Mouse (Mus musculus): Measurements from ENCODE around the gene Sf3a2.

The Sf3a2 gene

GRCm38 (mm10) chr10:80798150-80799006 lies at the start of gene Sf3a2, which contains the start of gene Plekhj1:
Sf3a2 (plus strand) TSS chr10:80798198.
Plekhj1 (minus strand) TSS chr10:80798626.
- WGBS, result under 1% methylated on average over 104 of the region's 104 CpGs

- WGBS, result 23% methylated on average over 6 of the region's 6 CpGs
Measured at GRCm38 (mm10) chr10:80748609-80749008, 49.4 kb upstream of the Sf3a2 start.

- WGBS, result 5% methylated on average over 16 of the region's 16 CpGs
Measured at GRCm38 (mm10) chr10:80751188-80751832, 46.7 kb upstream of the Sf3a2 start.

- 6% methylated on average over 6 of the region's 6 CpGs for WGBS
Measured at GRCm38 (mm10) chr10:80752079-80752625, 45.8 kb upstream of the Sf3a2 start.

GRCm38 (mm10) chr10:80754594-80755290 lies 43.3 kb upstream of the Sf3a2 start, which contains the start of gene Dot1l:
Dot1l (plus strand) TSS chr10:80755206.
- WGBS, result 2% methylated on average over 49 of the region's 57 CpGs

- WGBS, result under 1% methylated on average over 72 of the region's 75 CpGs
Measured at GRCm38 (mm10) chr10:80755291-80756015, 42.5 kb upstream of the Sf3a2 start.

GRCm38 (mm10) chr10:80756099-80756498 lies 41.9 kb upstream of the Sf3a2 start:
- 16% methylated on average over 3 of the region's 3 CpGs for WGBS

- WGBS, result 21% methylated on average over 2 of the region's 2 CpGs
Measured at GRCm38 (mm10) chr10:80756509-80756908, 41.5 kb upstream of the Sf3a2 start.

GRCm38 (mm10) chr10:80756967-80757366 lies 41.0 kb upstream of the Sf3a2 start:
- 17% methylated on average over 4 of the region's 4 CpGs for WGBS

- WGBS, result 26% methylated on average over 5 of the region's 5 CpGs
Measured at GRCm38 (mm10) chr10:80757717-80758116, 40.3 kb upstream of the Sf3a2 start.

GRCm38 (mm10) chr10:80758651-80759050 lies 39.3 kb upstream of the Sf3a2 start:
- WGBS, result 42% methylated on average over 7 of the region's 7 CpGs

GRCm38 (mm10) chr10:80760596-80761524 lies 37.1 kb upstream of the Sf3a2 start:
- WGBS, result 73% methylated on average over 4 of the region's 4 CpGs

GRCm38 (mm10) chr10:80761821-80762220 lies 36.2 kb upstream of the Sf3a2 start:
- 65% methylated on average over 3 of the region's 3 CpGs for WGBS

GRCm38 (mm10) chr10:80763502-80763901 lies 34.5 kb upstream of the Sf3a2 start:
- 97% methylated on average over 2 of the region's 2 CpGs for WGBS

- WGBS, result 44% methylated on average over 2 of the region's 2 CpGs
Measured at GRCm38 (mm10) chr10:80765746-80766145, 32.3 kb upstream of the Sf3a2 start.

- 48% methylated on average over 10 of the region's 10 CpGs for WGBS
Measured at GRCm38 (mm10) chr10:80766161-80766815, 31.7 kb upstream of the Sf3a2 start.

- WGBS, result 73% methylated on average over 6 of the region's 6 CpGs
Measured at GRCm38 (mm10) chr10:80768365-80768764, 29.6 kb upstream of the Sf3a2 start.

GRCm38 (mm10) chr10:80773816-80774215 lies 24.2 kb upstream of the Sf3a2 start:
- 66% methylated on average over 5 of the region's 5 CpGs for WGBS

- WGBS, result 16% methylated on average over 2 of the region's 2 CpGs
Measured at GRCm38 (mm10) chr10:80774549-80774948, 23.4 kb upstream of the Sf3a2 start.

- 54% methylated on average over 4 of the region's 4 CpGs for WGBS
Measured at GRCm38 (mm10) chr10:80774981-80775380, 23.0 kb upstream of the Sf3a2 start.

All from cerebral cortex, adult 2 months (tissue).